Mouse (Mus musculus) liver, postnatal 0 days (tissue): ENCODE measurements around the gene Mpzl2.

Experiments used
- CTCF ChIP-seq: sonication (generic); IDR thresholded peaks from 2 replicates; pipeline ENCODE4 v1.5.1; 2016; ENCODE audit warnings: antibody characterized with exemption, low read depth
- EP300 ChIP-seq: IDR thresholded peaks from 2 replicates; pipeline ENCODE4 v1.6.1; 2016; ENCODE audit warnings: antibody characterized with exemption, low read depth, mild to moderate bottlenecking

GRCm38 (mm10) chr9:45030341-45030740, 9.3 kb upstream of the Mpzl2 start:
- TF ChIP-seq CTCF: no peak
- no peak for TF ChIP-seq EP300
